Mouse (Mus musculus): ENCODE measurements around the gene Ammecr1.

Gene Ammecr1

DNA sequence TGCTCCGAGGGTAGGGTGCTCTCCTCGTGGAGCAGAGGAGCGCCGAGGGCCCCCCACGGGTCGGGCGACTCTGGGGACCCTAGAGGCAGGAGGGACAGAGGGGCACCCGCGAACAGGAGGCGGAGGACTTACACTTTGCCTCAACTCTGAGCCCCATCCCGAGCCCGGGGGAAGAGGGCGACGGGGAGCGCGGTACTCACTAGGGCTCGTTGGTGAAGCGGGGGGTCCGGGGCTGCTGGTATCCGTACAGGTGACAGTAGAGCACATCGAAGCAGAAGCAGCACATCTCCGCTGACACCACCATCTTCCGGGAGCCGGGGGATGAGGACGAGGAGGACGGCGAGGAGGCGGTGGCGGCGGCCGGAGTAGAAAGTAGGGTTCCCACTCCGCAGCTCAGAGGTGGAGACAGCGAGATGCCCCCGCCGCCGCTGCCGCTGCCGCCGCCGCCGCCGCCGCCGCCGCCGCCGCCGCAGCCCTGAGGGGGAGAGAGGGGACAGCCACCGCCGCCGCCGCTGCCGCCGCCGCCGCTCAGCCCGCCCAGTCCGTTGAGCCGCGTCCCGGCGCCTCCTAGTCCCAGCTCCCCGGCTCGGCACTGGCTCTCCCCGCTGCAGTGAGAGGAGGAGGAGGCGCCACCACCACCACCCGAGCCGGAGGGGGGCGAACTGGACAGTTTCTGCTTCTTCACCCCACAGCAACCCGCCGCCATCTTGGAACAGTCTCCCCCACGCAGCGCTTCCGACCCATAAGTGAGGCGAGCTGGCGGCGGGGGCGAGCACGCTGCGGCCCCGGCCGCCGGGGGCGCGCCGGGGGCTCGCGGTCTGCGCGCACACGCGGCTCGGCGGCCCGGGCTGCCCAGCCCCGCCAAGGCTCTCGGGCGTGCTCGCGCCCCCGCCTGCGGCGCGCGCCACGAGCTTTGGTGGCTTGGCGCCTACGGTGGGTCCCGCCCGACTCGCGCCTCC, at the start of gene Ammecr1:
Gene Ammecr1, minus strand, starts transcription at position 721 of the 959 bp plus-strand sequence.
- DNase-seq (ENCODE audit: low spot score): peak; percentile 86

DNA sequence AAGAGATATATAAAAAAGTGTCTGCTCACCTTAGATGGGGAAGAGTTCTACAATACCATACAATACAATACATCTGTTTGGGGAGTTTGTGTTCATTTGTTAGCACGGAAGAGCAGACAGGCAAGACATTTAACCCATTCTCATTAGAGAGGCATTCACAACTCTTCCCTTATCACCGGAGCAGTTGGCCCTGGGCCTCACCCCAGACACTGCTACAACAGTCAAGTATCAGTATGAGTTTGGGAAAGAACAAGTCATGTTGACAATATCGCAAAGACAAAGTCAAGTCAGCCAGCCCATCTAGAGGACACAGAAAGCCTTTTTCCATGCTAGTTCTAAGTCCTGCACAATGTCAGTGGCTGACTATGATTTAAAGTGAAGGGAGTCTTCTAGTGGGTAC, 47.6 kb upstream of the Ammecr1 start:
- DNase-seq (ENCODE audit: low spot score): no peak

DNA sequence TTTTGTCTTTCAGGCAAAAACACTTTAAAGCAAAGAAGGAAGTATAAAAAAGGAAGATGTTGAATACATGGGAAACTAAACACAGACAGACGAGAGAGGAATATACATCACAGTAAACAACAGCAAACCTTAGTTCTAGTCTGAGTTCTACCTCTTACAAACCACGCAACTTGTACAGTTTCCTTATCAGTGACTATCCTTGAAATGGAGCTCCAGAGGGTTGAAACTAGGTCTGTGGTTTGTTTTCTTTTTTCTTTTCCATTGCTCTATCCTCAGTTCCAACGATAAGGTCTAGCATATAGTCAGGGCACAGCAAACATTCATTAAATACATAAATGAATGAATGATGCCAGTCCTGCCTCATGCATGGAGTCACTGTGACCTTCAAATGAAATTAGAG, 45.8 kb upstream of the Ammecr1 start:
- DNase-seq (ENCODE audit: low spot score): no peak

DNA sequence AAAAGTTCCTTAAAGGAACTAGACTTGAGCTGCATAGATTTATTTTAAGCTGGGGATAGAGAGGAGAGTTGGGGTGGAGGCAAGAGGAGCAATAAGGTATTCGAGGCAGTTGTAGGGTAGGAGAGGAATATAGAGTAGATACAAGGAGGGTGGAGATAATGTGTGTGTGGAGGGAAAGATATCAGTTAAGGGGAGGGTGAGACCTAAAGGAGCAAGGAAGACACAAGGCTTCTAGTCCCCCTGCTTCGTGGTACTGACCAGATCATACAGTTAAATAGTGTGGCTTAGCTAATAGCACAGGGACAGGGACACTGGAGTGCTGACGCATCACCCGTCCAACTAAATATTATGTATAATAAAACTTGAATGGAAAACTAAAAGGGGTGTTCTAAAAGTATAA, 45.3 kb upstream of the Ammecr1 start:
- no peak for DNase-seq (ENCODE audit: low spot score)

DNA sequence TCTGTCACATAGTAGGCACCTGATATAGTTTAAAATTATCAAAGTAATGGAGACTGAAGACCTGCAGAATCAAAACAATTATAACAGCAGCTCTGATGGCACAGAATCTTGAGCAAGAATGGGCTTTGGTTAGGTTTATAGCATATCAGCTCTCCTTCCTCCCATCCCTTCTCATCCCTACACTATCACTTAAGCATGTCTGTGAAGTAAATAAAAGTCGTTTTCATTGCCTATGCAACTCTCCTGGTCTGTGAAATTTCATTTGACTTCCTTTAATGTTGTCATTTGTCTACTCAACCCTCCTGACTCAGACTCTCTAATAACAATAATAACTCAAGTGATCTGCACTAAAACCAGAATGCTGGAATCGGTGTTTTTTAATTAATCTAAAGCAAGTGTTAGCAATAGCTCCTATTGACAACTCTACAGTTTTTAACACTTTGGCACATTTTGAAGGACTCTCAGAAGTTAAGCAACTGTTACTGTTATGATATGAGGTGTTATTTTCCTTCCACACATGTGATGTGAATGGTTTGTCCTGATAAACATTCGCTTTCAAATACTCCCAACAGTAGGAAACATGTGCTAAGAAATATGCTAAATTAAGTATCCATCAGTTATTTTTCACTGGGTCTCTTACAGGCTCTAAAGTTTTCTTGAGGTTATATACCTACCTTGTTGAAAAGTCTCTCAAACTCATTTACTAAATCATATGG, 37.8 kb upstream of the Ammecr1 start:
- no peak for DNase-seq (ENCODE audit: low spot score)

DNA sequence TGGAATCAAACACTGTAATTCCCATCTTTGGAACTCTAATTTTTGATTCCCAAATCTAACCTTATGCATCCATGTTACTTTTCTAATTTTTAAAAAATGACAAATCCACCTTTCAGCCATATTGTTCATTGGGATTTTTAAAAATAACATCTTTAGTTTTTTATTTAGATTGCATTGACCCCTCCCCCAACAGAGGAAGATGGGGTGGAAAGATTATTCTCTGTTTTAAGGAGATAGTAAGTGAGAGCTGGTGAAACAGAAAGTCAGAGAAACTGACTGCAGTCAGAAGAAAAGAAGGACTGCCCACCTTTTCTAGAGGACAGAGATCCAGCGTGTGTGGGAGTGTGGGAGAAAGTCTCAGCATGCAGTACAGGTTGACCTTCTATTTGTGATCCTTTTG, 30.7 kb upstream of the Ammecr1 start:
- no peak for DNase-seq (ENCODE audit: low spot score)

DNA sequence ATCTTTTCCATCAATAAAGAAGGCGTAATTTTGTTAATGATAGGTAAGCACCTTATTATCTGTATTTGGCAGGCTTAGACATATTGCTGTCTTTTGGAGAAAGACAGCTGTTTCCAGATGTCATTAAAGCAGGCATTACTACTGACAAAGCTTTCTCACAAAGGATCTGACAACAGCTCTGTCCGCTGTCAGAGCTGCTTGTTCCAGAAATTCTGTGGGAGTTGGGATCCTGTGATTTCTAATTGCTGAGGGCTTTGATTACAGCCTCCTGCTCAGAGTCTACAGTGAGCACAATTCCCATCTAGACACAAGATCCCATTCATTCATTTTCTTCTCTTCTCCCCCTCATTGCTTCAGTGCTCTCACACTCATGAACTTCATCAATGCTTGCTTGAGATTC, 28.0 kb upstream of the Ammecr1 start:
- DNase-seq (ENCODE audit: low spot score): no peak

DNA sequence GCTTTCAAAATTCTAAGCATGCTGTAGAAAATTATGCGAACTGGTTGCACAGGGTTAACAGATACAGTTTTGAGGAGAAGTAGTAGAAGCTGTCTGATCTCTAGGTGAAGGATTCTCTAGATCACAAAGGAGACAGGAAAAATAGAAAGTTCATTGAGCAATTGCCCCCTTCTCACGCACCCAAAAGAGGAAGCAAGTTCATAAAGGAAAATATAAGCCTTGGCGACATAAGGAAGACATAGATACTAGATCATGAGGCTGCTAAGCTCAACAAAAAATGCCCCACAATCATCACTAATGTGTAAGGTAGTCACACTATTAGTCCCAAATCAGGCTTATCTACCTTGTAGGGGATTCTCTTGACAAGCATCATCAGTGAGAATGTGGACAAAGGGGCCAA, 17.6 kb upstream of the Ammecr1 start:
- DNase-seq (ENCODE audit: low spot score): no peak

DNA sequence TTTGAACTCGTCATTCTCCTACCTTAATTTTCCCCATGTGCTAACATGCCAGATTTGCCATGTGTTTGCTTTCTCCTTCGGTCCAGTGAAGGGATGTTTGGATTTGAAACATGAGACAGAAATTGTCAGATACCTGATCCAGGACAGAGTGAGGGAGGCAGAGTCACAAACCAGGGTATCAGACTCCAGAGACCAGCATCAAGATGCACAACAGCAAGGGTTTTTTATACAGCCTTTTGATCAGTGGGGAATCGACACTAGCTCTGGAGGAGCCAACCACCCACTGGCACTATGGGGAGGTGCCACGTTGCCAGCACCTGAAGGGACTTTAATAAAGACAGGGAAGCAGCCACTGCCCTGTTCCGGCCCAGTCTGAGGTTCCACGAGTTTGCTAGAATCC, 17.1 kb upstream of the Ammecr1 start:
- no peak for DNase-seq (ENCODE audit: low spot score)

DNA sequence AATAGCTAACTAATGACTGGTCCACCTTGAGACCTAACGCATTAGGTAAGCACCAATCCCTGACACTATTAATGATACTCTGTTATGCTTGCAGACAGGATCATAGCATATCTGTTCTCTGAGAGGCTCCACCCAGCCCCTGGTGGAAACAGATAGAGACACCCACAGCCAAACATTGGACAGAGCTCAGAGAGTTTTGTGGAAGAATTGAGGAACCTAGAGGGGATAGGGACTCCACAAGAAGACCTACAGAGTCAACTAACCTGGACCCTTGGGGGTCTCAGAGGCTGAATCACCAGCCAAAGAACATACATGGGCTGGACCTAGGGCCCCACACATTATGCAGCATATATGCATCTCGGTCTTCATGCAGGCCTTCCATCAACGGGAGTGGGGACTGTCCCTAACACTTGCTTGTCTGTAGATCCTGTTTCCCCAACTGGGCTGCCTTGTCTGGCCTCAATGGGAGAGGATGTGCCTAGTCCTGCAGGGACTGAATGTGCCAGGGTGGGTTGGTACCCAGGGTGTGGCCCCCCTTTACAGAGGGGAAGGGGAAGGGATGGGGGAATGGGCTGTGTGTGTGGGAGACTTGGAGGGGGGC, 15.1 kb upstream of the Ammecr1 start:
- DNase-seq (ENCODE audit: low spot score): no peak

DNA sequence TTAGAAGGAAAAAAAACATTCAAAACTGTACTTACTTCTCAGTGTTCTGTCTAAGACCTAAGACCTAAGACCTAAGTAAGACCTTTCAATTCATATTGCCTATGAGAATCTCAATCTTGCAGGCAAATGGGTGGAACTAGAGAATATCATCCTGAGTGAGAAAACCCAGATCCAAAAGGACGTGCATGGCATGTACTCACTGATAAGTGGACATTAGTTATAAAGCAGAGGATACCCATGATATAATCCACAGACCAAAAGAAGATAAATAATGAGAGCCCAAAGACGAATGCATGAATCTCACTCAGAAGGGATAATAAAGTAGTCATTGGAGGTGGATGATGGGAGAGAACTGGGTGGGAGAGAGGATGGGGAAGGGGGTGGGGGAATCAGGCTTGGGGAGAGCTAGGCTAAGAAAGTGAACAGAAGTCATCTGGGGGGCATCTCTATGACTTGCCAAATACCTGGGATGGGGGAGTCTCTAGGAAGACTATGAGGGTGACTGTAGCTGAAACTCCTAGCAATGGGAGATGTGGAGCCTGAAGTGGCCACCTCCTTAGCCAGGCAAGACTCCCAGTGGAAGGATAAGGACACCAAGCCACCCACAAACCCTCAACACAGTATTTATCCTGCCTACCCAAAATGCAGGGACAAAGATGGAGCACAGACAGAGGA, 14.5 kb upstream of the Ammecr1 start:
- DNase-seq (ENCODE audit: low spot score): no peak

DNA sequence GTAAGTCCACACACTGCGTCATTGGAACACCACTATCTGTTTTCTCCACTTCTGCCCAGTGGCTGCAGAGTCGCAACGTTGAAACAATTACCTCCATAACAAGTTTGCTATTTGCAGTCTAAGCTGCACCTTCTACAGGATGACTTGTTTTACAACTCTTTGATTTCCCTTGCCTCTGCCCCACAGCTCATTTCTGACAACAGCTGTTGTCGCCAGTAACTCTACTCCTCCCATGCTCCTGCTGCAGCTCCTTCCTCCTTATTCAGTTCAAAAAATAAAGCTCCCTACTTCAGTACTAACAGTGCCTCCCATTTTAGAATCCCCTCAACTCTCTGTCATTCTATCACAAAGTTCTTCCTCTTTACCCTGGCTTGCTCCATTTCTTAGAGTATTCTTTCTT, 12.7 kb upstream of the Ammecr1 start:
- DNase-seq (ENCODE audit: low spot score): no peak

DNA sequence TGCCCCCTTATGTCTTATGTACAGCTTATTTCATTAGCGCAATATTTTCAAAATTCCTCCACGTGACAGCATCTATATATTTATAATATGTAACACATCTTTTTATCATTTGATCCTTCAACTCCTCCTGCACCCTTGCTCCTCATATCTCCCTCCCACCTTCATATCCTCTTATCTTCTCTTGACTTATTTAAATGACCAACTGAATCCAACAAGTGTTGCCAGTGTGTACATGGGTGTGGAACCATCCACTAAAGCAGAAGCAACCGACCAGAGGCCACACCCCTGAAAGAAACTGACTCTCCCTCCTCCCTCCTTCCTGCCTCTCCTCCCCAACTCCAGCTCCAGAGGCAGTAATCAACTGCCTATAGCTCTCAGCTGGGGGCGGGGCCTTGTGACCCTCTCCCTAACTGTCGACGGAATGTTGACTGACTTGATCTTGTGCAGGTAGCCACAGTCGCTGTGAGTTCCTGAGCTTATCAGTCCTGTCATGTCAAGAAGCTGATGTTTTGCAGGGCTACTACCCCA, 6.0 kb upstream of the Ammecr1 start:
- DNase-seq (ENCODE audit: low spot score): peak; percentile 40

DNA sequence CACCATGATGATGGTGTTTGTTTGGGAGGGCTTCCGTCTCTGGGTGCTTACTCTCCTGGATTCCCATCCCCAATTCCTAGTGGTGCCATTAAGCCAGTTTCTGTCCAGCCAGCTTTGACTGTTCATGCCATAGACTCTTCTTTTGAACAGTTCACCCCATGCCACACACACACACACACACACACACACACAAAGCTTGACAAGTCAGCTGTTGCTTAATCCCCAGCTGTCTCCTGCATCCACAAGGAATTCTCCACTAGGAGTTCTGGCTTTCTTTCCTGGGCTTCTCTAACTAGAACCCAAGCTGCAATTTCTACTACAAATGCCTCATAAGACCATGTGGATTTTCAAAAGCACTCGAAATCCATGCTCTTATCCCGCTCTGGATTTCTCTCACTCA, 5.2 kb upstream of the Ammecr1 start:
- no peak for DNase-seq (ENCODE audit: low spot score)

DNA sequence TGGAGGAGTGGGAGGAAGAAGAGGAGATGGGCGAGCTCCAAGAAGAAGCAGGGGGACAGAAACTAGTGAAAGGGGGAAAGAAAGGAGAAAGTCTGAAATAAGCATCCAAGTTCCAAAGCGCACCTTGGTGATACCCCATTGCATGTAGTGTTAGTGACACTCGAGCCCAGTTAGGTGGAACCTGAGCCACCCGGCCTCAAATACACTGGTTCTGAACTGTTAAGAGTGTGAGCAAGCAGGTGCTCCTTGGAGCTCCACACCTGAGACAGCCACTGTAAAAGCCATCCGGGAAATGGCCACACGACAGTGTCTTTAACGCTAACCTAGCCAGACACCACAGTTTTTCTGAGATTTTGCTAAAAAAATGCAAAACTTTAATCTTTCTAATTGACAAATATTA, 539 bp upstream of the Ammecr1 start:
- no peak for DNase-seq (ENCODE audit: low spot score)

DNA sequence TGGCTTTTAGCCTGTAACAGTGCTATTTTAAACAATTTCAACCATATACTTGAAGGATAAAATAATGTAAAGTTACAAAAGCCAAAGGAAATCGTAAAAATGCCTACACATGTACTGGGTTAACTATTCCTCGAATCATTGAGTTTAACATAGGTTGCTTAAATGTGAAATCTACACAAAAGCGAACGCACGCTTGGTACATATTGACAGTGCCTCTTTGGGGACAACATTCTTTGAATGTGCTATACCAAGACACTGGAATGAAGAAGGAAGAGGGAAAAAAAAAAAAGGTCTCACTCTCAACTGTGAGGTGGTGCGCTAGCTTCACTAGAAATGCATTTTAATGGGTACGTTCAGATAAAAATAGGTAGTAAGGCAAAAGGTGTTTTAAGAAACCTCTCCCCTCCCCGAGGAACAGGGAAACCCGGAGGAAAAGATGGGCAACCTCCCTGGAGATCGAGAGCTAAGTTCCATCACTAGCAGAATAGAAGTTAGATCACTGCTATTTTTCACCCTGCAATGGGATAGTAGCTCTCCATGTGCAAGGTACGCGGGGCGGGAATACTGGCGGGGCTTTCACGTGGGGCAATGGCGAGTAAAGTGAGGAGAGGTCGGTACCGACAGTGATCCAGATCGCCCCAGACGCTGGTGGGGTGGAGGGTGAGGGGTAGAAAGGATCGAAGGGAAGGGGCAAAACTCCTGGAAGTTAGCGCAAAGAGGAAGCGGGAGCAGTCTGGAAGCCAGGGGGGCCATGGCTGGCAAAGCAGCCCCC, 1.1 kb downstream of the Ammecr1 start:
- peak; percentile 22 for DNase-seq (ENCODE audit: low spot score)

DNA sequence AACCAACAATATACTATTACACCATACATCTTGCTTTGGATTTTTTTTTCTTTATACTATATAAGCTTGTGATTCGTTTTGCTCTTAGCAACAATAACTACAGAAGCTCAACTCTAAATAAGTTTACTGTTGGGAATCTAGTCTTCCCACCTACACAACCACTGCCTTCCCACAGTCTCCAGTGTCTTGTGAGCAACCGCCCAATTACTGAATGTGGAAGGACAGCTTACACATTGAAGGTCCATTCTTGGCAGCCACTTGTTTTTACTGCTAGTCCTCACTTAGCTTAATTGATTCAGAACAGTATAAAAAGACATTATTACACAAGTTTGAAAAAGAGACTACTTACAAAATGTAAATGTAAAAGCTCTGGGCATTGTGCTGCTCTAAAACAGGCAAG, 6.1 kb downstream of the Ammecr1 start:
- DNase-seq (ENCODE audit: low spot score): no peak

DNA sequence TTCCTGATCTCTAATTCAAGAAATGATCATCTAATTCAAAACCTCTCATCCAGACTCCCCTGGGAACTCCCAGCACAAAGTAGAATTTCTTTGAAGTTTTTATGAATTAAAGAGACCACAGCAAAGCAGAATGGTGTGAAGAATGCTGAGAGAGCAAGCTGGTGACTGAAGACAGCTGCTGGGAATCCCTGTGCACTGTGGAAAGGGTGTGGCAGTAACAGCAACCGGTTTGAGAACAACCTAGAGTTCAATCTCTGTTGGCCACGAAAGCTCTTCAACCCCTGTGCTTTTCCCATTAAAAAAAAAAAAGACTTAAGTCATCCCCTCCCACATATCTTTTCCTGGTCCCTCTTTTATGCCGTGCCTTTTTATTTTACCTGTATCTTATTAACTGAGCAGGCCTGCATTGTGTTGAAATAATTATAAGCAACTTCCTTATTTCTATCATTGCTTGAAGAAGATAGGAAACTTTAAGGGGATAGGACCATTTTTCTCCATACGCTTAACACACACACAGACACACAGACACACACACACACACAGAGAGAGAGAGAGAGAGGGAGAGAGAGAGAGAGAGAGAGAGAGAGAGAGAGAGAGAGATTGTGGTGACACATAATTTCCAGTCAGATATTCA, 6.7 kb downstream of the Ammecr1 start:
- DNase-seq (ENCODE audit: low spot score): no peak

DNA sequence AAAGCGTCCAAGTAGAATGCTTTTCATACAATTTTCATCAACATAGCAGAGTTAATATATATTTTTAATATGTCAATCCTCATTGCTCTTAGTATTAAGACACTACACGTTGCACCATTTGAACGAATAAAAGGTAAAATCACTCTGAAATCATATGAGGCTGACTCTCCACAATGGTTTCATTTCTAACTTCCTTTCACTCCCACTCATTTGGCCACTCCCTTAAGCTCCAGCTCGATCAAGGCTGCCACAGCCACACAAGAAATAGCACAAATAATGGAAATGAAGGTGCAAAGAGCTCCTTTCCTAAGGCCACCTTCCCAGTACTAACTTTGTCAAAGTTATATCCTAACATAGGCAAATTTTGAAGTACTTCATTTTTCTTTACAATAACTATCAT, 38.1 kb downstream of the Ammecr1 start:
- no peak for DNase-seq (ENCODE audit: low spot score)

DNA sequence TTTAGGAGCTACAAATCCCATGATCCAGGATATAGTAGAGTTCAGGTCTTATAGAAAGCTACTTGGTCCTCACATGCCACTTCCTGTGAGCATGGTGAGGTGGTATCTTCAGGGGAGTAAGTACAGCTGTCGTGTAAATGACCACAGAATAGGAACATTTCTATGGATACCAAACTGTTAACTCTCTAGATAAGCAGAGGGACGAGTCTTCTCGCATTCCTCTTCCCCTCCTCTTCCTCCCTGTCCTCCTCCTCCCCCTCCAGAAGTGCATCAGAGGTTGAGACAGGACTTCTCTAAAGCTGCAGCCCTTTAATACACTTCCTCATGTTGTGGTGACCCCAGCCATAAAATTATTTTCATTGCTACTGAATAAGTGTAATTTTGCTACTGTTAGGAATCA, 49.1 kb downstream of the Ammecr1 start:
- DNase-seq (ENCODE audit: low spot score): no peak

DNA sequence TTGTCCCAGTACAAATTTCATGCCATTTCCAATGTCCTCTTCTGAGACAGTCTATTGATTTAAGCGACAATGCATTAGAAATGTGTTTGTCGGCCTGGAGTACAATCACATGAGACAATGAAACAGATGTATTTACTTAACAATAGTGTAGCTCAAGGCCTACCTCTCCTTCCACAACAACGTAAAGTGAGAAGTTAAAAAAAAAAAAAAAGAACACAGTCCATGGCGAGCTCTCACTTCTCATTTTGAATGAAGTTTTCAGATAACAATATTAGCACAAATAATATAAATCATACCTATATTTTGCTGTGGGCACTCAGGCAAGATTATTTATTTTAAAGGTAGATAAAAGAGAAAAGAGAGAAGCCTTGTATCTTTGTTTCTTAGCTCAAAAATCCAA, 49.8 kb downstream of the Ammecr1 start:
- DNase-seq (ENCODE audit: low spot score): no peak

Measured in embryo, embryonic 10.5 days (tissue).